Mouse (Mus musculus) gonadal fat pad, adult 2 months (tissue): ENCODE data around the gene Morc3. TPM values are rescaled to one million over a fixed set of nuclear protein-coding genes. Genes with fewer than 3 reads are reported as not detected.

Experiments used
- DNase-seq: peaks from one replicate; pipeline ENCODE4 v3.0.0-alpha.2; 2012; ENCODE audit warnings: low read depth
- polyA plus RNA-seq: library from polyadenylated mRNA; depleted of rRNA; stranded (reverse); fragments of >200 nt; gene quantifications from 2 replicates; pipeline ENCODE4 v1.2.3, GENCODE M21; 2012; rRNA removed

The Morc3 gene
- polyA plus RNA-seq, 1 experiment = 9.4 TPM

DNA sequence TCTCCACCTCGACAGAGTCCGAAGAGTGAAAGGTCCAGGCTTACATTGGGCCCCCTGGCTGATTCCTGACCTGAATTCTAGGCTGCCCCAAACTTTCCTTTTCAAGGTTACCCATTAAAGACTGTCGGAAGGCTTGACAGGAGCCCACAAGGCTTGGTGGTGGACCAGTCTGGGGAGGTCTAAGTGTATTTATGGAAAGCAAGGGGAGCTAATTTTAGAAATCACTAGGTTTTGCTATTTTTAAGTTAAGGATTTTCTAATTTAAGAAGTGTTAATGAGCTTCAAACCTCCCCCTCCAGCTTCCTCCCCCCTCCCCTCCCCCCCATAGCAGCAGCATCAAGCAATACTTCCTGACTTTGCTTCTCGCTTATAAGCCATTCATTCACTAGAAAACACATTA lies 88.8 kb downstream of the Morc3 start:
- no peak for DNase-seq

DNA sequence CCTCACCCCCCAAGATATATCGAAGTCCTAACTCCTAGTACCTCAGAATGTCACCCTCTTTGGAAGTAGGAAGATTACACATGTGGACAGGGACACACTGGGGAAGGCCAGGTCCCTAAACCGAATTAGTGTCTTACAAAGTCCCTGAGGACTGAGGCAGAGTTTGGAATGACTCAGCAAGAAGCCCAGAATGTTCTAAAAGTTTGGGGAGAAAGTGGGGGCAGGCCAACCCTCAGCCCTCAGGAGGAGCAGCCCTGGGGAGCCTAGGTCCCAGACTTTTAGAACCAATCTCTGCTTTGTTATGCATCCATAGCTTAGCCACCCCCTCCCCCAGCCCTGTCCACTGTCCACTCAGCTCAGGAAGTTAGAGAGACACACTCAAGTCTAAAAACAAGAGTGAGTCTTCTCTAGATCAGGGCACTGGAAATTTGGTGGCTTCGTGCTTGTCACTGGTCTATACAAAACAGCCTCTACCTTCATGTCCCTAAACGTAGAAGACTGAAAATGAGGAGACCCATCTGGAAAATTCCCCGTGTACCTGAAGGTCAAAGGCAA lies 91.0 kb downstream of the Morc3 start:
- no peak for DNase-seq

DNA sequence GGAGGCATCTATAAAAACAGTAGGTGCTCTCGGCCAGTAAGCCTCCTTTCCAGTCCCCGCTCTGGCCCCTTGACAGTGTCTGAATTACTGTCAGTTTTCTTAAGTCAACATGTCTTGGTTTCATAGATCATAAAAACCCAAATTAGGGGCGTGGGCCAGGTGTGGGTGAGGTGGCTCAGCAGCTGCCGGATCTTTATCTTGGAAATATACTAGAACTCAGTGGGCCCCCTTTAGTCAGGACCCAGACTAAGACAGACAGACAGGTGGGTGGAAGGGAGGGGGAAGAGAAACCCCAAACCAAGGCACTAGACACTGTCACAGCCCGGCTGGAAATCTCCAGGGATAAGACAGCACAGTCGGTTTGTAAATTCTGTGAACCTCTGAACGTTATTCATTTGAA lies 91.9 kb downstream of the Morc3 start:
- DNase-seq = no peak

Other genes with a start within 250 kb of the Morc3 start
- gene Setd4, start 228.1 kb upstream of the Morc3 start, polyA plus RNA-seq = 6.3 and 9.0 TPM in 2 replicates
- 150 and 196 TPM in 2 replicates for gene Cbr1, start 226.3 kb upstream of the Morc3 start, polyA plus RNA-seq
- gene Gm5678, start 204.0 kb upstream of the Morc3 start, polyA plus RNA-seq = not detected in 2 replicates
- 18.6 and 24.6 TPM in 2 replicates for gene Cbr3, start 148.9 kb upstream of the Morc3 start, polyA plus RNA-seq
- gene Dop1b, start 120.2 kb upstream of the Morc3 start, polyA plus RNA-seq = 67.5 and 77.6 TPM in 2 replicates
- gene Chaf1b, start 51.8 kb downstream of the Morc3 start, polyA plus RNA-seq = 4.5 and 5.3 TPM in 2 replicates
- 72.7 and 87.6 TPM in 2 replicates for gene Cldn14, start 176.7 kb downstream of the Morc3 start, polyA plus RNA-seq